Mouse (Mus musculus) hematopoietic stem cell, adult 5-6 weeks (primary cell): Measurements from ENCODE around the gene Tnk2. TPM values are rescaled to one million over a fixed set of nuclear protein-coding genes. Genes with fewer than 3 reads are reported as not detected.

Source experiments
- ATAC-seq, 2 experiments: fragments of 125-278 bp in 1 of 2; replicated peaks in 1 of 2; 2 replicates each; pipeline ENCODE4 v1.8.0; 2016 to 2017; ENCODE audit warnings: inconsistent platforms in 2 of 2, mild to moderate bottlenecking in 2 of 2, moderate number of reproducible peaks in 2 of 2, low read depth in 1 of 2, moderate TSS enrichment in 1 of 2; ENCODE audit not compliant: low FRiP score in 2 of 2, poor library complexity in 2 of 2, severe bottlenecking in 2 of 2, insufficient read depth in 1 of 2, low TSS enrichment in 1 of 2
- total RNA-seq: library from RNA; stranded (forward); fragments of 172-1452, 232-1000 nt; gene quantifications from 2 replicates; pipeline ENCODE4 v1.2.3, GENCODE M21; 2017

Gene Tnk2
- total RNA-seq, 1 experiment from 2014 or later = 5.7 TPM

- ATAC-seq = no peak
These were observed 69.9 kb downstream of the Tnk2 start for GRCm38 (mm10) chr16:32713556-32713955.

- no peak for ATAC-seq
These were observed 71.7 kb downstream of the Tnk2 start for GRCm38 (mm10) chr16:32715364-32715763.

GRCm38 (mm10) chr16:32723163-32723562 is 79.5 kb downstream of the Tnk2 start:
- ATAC-seq = no peak

- no peak for ATAC-seq
These were observed 80.1 kb downstream of the Tnk2 start for GRCm38 (mm10) chr16:32723767-32724166.

GRCm38 (mm10) chr16:32724259-32724658 is 80.6 kb downstream of the Tnk2 start:
- ATAC-seq = no peak

GRCm38 (mm10) chr16:32726501-32726900 is 82.8 kb downstream of the Tnk2 start:
- no peak for ATAC-seq

- ATAC-seq = no peak
These were observed 84.6 kb downstream of the Tnk2 start for GRCm38 (mm10) chr16:32728240-32728639.

GRCm38 (mm10) chr16:32728730-32729129 is 85.1 kb downstream of the Tnk2 start:
- no peak for ATAC-seq

Other genes with a start within 250 kb of the Tnk2 start
- gene Tm4sf19, start 243.4 kb upstream of the Tnk2 start, total RNA-seq = not detected in 2 replicates
- 54.3 and 62.3 TPM in 2 replicates for gene Tctex1d2, start 224.2 kb upstream of the Tnk2 start, total RNA-seq
- gene Pcyt1a, start 213.0 kb upstream of the Tnk2 start, total RNA-seq = 68.6 and 75.3 TPM in 2 replicates
- gene Slc51a, start 156.0 kb upstream of the Tnk2 start, total RNA-seq = 0.25 TPM in 1 of 2 replicates, not detected in the other
- gene Zdhhc19, start 147.6 kb upstream of the Tnk2 start, total RNA-seq = not detected in 2 replicates
- gene Tfrc, start 35.0 kb upstream of the Tnk2 start, total RNA-seq = 87.0 and 93.9 TPM in 2 replicates
- gene Muc4, start 92.0 kb downstream of the Tnk2 start, total RNA-seq = not detected in 2 replicates
- not detected in 2 replicates for gene Muc20, start 153.6 kb downstream of the Tnk2 start, total RNA-seq
- not detected in 2 replicates for gene Smbd1, start 166.6 kb downstream of the Tnk2 start, total RNA-seq
- gene Fyttd1, start 233.6 kb downstream of the Tnk2 start, total RNA-seq = 73.0 and 86.8 TPM in 2 replicates
- 12.9 and 16.2 TPM in 2 replicates for gene Rubcn, start 233.9 kb downstream of the Tnk2 start, total RNA-seq